Mouse (Mus musculus) thymus, postnatal 14 days (tissue): ENCODE data around the gene Esrrg.

Source experiments
- DNase-seq: peaks from one replicate; pipeline ENCODE4 v3.0.0; 2021

The Esrrg gene

DNA sequence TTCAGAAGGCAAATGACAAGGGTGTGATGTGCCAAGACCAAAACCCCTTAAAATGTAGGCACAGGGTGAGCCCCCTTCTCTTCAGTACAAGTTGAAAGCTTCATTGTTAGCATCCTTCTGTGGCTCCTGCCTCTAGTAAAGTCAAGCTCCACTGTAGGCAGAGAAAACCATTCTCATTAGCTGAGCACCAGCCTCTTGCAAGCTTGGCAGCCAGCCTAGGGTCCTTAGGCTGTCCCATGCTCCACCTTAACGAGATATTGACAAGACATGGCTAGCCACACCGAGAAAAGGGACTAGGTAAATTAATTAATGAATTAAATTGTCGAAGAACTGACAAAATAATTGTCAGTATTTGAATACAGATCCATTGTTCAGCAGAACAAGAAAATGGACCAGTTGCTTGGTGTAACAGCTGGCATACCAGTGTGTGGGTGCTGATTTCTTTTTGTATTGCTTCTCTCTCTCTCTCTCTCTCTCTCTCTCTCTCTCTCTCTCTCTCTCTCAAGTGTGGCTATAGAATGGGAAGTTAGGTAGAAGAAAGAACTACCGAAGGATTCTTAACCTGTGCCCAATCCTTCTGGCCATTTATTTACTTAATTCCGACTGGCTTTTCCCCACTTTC, 311.7 kb downstream of the Esrrg start:
- DNase-seq: no peak

DNA sequence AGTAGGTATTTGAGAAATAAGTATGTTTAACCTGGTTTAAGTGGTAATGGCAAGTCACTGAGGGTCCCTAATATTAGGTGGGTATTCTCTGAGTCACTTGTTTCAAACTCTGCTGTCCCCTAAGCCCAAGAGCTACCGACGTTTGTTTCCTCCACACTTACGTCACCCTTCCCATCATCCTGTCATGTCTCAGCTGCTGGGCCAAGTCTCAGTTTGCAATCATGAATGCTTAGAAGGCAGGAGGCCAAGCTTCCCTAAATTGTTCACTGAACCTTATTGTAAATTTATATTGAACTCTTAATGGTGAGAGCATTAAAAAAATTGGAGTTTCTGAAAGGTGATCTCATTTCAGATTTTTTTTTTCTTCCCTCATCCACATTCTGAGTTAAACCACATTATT, 322.6 kb downstream of the Esrrg start:
- no peak for DNase-seq

- DNase-seq: no peak
Observed at GRCm38 (mm10) chr1:187938652-187939051, 330.1 kb downstream of the Esrrg start.

GRCm38 (mm10) chr1:187939078-187939477, 330.5 kb downstream of the Esrrg start:
- DNase-seq: no peak

DNA sequence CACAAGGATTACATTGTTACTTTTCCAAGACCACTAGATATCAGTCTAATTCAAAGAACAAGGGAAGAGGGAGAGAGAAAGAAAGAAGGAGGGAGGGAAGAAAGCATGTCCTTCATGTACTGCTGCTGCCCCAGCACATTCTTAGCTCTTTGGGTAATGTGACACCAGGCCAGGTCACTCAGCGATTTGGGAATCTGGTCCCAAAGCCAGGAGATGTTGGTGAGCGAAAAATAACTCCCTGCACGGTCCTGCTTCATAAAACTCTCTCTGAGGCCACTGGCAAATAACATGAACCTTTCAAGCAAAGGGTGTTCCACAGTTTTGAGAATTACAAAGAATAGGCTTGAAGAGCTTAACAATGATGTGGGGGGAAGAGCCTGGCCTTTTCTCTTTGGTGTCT, 342.9 kb downstream of the Esrrg start:
- no peak for DNase-seq

- DNase-seq: no peak
Observed at GRCm38 (mm10) chr1:187956702-187957101, 348.1 kb downstream of the Esrrg start.

- DNase-seq: no peak
Observed at GRCm38 (mm10) chr1:187959192-187959591, 350.6 kb downstream of the Esrrg start.

DNA sequence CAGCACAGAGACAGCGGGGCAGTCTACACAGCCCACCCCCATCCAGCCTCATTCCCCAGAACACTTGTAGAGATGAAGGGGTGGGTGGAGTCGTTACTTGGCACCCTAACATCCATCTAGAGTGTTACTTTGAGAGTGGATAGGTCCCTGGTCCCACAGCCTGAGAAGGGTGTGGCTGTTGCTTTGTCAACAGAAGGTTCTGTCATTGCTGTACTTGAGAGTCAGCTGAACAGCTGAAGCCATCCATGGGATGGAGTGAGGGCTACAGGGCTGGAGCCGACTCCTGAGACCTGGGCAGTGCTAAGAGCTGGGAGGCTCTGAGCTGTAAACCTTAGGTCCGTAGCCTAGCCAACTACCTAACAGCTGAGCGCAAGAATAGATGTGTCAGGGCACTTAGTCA, 352.9 kb downstream of the Esrrg start:
- no peak for DNase-seq

- DNase-seq: no peak
Observed at GRCm38 (mm10) chr1:187964829-187965760, 356.5 kb downstream of the Esrrg start.

- DNase-seq: no peak
Observed at GRCm38 (mm10) chr1:187965921-187966320, 357.3 kb downstream of the Esrrg start.

DNA sequence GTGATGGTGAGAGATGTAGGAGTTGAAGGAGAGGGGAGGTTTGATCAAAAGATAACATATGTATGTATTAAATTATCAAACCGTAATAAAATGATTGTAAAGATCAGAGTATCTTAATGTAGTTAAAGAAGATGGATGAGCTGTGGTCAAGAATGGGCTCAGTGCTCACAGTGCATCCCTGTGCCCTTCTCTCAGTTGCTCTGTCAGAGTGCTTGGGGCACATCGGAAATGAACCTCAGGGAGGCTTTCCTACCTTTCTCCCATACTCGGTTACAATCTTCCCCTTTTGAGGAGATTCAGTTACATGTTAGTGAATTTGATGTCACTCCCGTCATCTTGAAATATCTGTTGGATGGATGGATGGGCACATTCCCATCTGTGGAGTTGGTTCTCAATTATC, 359.8 kb downstream of the Esrrg start:
- no peak for DNase-seq

DNA sequence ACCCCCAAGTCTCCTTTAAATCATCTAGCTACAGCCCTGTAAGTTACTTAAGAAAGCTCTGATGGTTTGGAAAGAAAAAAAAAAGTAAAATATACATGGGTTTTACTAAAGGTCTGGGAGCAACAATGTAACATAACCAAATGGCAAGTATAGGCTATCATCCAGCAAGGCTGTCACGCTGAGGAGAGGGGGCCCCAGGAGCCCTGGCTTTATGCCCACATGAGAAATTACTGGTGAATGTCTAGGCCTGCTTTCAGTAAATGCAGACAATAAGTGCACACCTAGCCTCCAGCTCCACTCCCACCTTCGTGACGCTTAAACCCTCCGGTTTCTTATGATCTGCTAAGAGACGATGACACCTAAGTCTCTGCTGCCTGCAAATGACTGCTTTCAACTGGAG, 360.9 kb downstream of the Esrrg start:
- DNase-seq: no peak

DNA sequence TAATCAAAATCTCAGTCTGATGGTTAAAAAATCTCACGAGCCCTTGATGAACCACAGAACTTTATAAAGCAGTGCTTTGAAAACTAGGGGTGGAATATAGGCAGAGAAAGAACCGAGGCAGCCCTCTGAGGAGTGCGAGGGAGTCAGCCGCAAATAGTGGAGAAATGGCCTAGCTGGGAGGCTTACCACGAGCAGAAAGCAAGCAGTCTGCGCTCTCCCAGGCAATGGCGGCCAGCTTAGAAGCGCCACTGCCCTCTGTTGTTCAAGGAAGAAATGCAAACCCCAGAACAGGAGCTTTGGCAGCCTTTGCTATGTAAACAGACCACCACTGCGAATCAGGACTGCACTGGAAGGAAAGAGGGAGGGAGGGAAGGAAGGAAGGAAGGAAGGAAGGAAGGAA, 365.8 kb downstream of the Esrrg start:
- DNase-seq: no peak

GRCm38 (mm10) chr1:187975465-187976352, 367.1 kb downstream of the Esrrg start:
- no peak for DNase-seq

- no peak for DNase-seq
Observed at GRCm38 (mm10) chr1:187976353-187976730, 367.8 kb downstream of the Esrrg start.

GRCm38 (mm10) chr1:187981028-187981427, 372.4 kb downstream of the Esrrg start:
- DNase-seq: no peak

GRCm38 (mm10) chr1:187983177-187983576, 374.6 kb downstream of the Esrrg start:
- no peak for DNase-seq

DNA sequence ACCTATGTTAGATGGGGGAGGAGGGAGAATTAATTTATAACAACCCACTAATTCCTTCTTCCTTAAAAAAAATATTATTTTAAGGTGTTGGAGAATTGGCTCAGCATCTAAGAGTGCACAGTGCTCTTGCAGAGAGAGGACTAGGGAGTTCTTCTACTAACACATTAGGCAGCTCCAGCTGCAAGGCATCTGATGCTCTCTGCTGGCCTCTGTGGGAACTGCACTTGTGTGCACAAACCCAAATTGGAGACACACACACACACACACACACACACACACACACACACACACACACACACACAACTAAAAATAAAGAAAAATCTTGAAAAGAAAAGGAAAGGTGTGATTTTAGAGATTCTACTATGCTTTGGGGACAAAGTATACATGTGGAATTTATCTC, 381.6 kb downstream of the Esrrg start:
- DNase-seq: no peak

GRCm38 (mm10) chr1:187997584-187998338, 389.2 kb downstream of the Esrrg start:
- DNase-seq: no peak

GRCm38 (mm10) chr1:187999121-187999520, 390.5 kb downstream of the Esrrg start:
- DNase-seq: no peak

GRCm38 (mm10) chr1:188000189-188000588, 391.6 kb downstream of the Esrrg start:
- no peak for DNase-seq

GRCm38 (mm10) chr1:188006820-188007491, 398.4 kb downstream of the Esrrg start:
- DNase-seq: no peak
